Mouse (Mus musculus): ENCODE results near the gene Fbxl15. TPM values are rescaled to one million over a fixed set of nuclear protein-coding genes. Genes with fewer than 3 reads are reported as not detected.

Fbxl15 gene
- total RNA-seq, 2 experiments from 2014 or later: 27.0 to 29.6 TPM

DNA sequence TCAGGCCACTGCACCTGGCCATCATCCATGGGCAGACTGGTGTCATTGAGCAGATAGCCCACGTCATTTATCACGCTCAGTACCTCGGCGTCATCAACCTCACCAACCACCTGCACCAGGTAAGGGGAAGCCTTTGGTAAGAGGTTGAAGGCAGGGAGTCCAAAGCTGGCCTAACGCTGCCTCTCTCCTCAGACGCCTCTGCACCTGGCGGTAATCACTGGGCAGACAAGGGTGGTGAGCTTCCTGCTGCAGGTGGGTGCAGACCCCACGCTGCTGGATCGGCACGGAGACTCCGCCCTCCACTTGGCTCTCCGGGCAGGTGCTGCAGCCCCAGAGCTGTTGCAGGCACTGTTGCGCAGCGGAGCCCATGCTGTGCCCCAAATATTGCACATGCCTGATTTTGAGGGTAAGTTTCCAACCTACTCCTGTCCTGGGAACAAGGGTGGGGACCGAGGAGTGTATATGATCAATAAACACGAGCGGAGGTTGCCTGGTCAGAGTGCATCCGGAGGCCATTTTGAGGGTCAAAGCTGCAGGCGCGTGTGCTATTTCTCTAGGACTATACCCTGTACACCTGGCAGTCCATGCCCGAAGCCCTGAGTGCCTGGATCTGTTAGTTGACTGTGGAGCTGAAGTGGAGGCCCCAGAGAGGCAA lies 18.2 kb upstream of the Fbxl15 start:
- peak in 1 of 2 experiments; percentile 13 for DNase-seq (ENCODE audit: extremely low spot score in 1 of 2, low spot score in 2 of 2)
- no peak for TF ChIP-seq CTCF (IDR thresholded peaks at IDR 0.05)
- Histone ChIP-seq H3K27ac (no peak overlapping the region), H3K4me3 (no peak overlapping the region)
- intact Hi-C loops (cut with DNase I): loop anchor here (2.0 kb wide), 2 partner anchors 19 to 175 kb away; partner anchors contain the start of gene Fbxl15

DNA sequence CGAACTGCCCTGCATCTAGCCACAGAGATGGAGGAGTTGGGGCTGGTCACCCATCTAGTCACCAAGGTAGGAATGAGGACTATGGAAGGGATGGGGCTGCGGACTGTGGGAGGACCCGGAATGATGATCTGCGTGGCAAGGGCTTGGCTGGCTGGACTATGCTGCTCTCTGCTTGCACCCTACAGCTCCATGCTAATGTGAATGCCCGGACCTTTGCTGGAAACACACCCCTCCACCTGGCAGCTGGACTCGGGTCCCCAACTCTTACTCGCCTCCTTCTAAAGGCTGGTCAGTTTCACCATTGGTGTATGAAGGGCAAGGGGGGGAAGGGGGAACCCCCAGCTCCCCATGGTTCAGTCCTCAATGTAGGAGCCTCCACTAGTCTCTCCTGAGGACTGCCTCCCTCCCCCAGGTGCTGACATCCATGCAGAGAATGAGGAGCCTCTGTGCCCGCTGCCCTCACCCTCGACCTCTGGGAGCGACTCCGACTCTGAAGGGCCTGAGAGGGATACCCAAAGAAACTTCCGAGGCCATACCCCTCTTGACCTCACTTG lies 17.6 kb upstream of the Fbxl15 start:
- H3K4me3 ChIP-seq: no peak overlapping the region
- DNase-seq (ENCODE audit: extremely low spot score in 1 of 2, low spot score in 2 of 2): no peak
- TF ChIP-seq CTCF (IDR thresholded peaks at IDR 0.05): no peak

DNA sequence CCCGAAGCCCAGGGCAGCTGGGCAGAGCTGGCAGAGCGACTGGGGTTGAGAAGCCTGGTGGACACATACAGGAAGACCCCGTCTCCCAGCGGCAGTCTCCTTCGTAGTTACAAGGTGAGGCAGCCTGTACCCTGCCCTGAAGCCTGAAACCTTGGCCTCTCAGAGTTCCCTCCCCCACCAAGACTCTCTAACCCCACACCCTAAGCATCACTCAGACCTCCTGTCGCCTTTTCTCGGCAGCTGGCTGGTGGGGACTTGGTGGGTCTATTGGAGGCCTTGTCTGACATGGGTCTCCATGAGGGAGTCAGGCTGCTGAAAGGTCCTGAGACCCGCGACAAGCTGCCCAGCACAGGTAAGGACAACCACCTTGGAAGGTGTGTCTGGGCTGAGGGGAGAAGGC lies 16.6 kb upstream of the Fbxl15 start:
- TF ChIP-seq CTCF (IDR thresholded peaks at IDR 0.05): no peak
- no peak for DNase-seq (ENCODE audit: extremely low spot score in 1 of 2, low spot score in 2 of 2)
- intact Hi-C loops (cut with DNase I): no loop called here
- no peak overlapping the region for H3K4me3 ChIP-seq
- no peak overlapping the region for H3K27ac ChIP-seq

More for the DNA sequence above, 17.6 kb upstream of the Fbxl15 start:
- no peak overlapping the region for H3K27ac ChIP-seq
- intact Hi-C loops (cut with DNase I): no loop called here

DNA sequence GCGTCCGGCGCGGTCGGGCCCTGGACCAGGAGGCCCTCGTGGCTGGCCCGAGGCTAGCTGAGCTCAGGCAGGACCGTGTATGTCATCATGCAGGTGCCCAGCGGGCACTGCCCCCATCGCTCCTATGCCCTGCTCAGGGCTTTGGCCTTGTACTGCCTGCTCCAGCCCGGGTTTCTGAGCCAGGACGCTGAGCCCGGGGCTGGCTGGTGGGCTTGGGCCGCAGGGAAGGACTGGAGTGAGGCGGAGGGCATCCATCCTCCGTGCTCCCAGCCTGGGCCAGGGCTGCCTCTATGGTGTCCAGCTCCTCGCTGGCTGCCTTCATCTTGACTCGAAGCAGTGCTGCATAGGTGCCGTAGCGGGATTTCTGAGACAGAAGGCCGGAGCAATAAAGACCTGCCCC lies 15.4 kb upstream of the Fbxl15 start:
- intact Hi-C loops (cut with DNase I): no loop called here
- no peak for DNase-seq (ENCODE audit: extremely low spot score in 1 of 2, low spot score in 2 of 2)
- H3K4me3 ChIP-seq: no peak overlapping the region
- H3K27ac ChIP-seq: no peak overlapping the region
- TF ChIP-seq CTCF (IDR thresholded peaks at IDR 0.05): no peak

DNA sequence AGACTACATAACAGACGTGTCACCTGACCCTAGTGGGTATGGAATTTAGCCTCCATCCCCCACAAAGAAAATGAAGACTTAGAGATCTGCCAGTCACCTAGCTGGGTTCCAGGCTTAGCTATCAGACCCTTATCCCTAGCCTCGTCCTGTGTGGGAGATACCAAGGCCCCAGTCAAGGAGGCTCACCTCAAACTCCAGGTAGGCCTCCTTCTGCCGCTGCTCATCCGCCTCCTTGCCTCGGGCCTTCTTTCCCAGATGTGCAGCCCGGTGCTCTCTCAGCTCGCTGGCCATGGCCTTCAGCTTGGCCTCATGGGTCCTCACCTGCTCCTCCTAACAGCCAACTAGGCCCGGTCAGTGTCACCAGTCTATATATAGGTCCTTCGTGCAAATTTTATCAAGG lies 14.9 kb upstream of the Fbxl15 start:
- no peak overlapping the region for H3K27ac ChIP-seq
- intact Hi-C loops (cut with DNase I): no loop called here
- TF ChIP-seq CTCF (IDR thresholded peaks at IDR 0.05): no peak
- no peak overlapping the region for H3K4me3 ChIP-seq
- DNase-seq (ENCODE audit: extremely low spot score in 1 of 2, low spot score in 2 of 2): no peak

DNA sequence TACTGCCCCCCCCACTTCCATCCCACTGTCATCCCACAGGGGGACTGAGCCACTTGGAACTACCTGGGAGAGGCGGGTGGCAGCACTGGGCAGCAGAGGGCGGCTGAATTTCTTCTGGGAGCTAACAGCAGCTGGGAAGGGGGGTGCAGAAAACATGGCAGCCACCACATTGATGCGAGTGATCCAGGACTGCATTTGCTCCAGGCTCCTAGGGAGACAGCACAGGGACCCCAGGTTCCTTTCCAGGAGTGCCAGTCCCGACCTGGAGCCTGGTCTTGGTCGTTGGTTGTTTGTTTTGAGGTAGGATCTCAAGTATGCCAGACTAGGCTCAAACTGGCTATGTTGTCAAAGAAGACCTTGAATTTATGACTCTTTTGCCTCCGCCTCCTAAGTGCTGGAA lies 14.4 kb upstream of the Fbxl15 start:
- no peak overlapping the region for H3K27ac ChIP-seq
- peak in 1 of 2 experiments; percentile 6 for DNase-seq (ENCODE audit: extremely low spot score in 1 of 2, low spot score in 2 of 2)
- H3K4me3 ChIP-seq: no peak overlapping the region
- intact Hi-C loops (cut with DNase I): no loop called here
- TF ChIP-seq CTCF (IDR thresholded peaks at IDR 0.05): no peak

DNA sequence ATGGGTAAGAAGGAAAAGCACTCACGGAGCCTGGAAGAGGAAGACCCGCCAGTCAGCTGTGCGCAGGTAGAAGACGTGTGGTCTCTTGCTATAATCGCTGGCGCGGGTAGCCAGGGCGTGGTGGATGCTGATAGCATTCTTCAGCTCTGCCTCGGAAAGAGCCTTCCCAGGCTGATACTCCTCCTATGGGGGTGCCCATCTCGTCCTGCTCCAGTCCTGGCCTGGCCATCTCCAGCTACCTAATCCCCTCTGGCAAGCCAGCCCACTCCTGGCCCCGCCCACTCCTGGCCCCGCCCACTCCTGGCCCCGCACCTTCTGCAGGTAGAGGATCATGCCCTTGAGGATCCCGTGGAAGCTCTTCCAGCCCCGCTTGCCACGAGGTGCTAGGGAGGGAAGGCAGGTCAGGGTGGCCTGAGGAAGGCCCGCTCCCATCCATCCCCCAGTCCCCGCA lies 13.8 kb upstream of the Fbxl15 start:
- DNase-seq (ENCODE audit: extremely low spot score in 1 of 2, low spot score in 2 of 2): peak in 1 of 2 experiments; percentile 16
- intact Hi-C loops (cut with DNase I): no loop called here
- H3K27ac ChIP-seq: no peak overlapping the region
- no peak for TF ChIP-seq CTCF (IDR thresholded peaks at IDR 0.05)
- no peak overlapping the region for H3K4me3 ChIP-seq

DNA sequence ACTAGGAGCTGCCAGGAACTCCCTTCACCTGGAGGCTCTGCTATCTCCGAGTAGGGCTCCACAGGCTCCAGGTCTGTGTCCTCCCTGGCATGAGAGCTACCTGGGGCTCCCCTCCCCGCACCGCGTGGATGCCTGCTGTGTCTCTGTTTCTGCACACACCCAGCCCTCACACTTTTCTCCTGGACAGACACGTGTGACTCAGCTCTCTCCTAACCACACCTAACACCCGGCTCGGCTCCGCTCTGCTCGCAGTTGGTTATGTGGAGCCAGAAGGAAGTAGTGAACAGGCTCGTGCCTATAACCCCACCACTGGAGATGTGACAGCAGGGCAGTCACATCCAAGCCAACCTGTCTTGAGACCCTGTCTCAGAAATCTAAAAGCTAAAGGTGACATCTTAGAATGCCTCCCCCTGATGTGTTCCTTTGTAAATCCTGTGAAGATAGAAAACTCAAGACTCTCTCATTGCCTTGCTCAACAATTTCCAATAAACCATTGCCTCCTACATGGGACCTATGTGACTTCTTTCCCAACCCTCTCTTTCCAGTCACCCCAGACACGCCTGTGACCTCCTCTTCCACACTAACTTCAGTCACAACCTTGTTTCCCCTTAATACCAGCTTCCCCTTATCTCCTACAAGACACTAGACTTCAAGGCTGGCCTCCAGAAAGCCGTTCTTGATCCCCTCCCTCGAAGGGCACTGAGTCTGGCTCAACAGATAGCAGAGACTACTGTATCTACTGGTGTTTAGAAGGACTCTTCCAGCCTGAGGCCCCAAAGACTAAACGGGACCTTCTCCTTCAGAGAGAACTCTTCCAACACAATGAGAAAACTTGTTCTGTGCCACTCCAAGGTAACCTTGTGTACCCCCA lies 12.9 kb upstream of the Fbxl15 start:
- intact Hi-C loops (cut with DNase I): no loop called here
- peak; percentile 16 to 25 for DNase-seq (ENCODE audit: extremely low spot score in 1 of 2, low spot score in 2 of 2)
- no peak overlapping the region for H3K27ac ChIP-seq
- no peak for TF ChIP-seq CTCF (IDR thresholded peaks at IDR 0.05)
- H3K4me3 ChIP-seq: no peak overlapping the region

DNA sequence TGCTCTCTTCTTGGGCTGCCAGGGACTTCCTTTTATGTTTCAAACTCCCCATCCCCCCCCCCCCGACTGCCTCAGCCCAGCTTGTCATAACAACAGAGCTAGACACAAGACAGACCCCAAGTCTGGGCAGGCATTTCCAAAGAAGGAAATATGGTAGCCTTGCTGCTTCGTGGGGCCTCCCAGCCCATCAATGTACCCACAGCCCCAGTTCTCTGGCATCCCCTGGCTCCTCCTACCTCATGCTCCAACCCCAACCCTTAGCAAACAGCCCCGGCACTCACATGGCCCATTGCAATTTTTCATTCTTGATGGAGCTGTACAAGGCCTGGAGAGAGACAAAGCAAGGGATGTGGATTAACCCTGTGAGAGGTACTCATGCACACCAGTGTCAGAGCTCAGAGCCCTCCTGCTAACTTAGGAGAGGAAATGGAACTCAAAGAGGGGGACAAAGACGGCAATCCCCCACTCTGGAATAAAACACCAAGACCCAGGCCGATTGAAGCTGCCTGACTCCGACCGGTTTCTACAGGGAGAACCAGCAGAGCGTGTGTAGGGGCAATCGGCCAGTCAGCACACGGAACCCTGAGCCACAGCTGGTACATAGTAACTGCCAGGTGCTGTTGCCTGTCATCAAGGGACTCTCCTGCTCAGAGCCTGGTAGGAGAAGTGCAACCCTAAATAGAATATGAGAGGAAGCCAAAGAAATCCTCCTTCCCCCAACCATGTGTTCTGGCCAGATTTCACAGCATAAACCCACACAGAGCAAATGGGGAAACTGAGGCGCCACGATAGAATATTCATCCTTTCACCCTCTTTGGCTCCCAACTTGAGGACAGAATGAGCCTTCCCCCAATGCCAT lies 12.0 kb upstream of the Fbxl15 start:
- TF ChIP-seq CTCF (IDR thresholded peaks at IDR 0.05): no peak
- H3K27ac ChIP-seq: peak overlapping the region; percentile 51; the same call in 1 of the 2 replicates
- intact Hi-C loops (cut with DNase I): no loop called here

DNA sequence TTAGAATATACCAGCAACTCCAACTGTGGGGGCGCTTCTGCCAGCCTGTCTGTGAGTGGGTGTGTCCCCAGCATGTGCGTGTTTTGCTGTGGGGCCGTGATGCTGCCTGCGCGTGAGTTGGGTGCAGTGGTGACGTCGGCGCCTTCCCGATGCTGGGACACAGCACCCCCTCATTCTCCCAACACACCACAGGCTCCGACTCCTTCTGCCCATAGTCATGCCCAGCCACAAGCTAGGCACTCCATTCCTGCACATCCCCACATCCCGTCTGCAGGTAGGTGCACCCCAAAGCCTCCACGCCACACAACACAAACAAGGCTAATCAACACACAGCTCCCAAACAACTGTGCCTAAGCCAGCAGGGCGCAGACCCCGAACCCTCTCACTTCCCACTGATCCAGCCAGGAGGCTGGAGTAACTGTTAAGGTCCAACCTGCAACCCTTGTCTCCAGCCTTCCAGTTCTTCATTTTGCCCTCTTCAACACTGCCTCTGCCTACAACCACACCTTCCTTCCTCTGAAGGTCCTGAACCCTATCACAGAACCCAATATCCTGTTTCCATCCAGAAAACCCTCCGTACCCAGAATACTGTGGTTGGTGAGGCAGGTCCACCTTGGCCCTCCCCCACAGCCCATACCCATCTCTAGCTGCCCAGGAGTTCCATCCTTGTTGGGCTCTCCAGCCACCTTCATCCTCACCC lies 11.0 kb upstream of the Fbxl15 start:
- Histone ChIP-seq H3K4me3 (peak overlapping the region; percentile 56), H3K27ac (peak overlapping the region; percentile 94)
- no peak for TF ChIP-seq CTCF (IDR thresholded peaks at IDR 0.05)
- peak; percentile 79 for DNase-seq (ENCODE audit: extremely low spot score in 1 of 2, low spot score in 2 of 2)
- intact Hi-C loops (cut with DNase I): no loop called here

More for the DNA sequence above, 12.0 kb upstream of the Fbxl15 start:
- peak; percentile 8 to 22 for DNase-seq (ENCODE audit: extremely low spot score in 1 of 2, low spot score in 2 of 2)
- H3K4me3 ChIP-seq: peak overlapping the region; percentile 56

DNA sequence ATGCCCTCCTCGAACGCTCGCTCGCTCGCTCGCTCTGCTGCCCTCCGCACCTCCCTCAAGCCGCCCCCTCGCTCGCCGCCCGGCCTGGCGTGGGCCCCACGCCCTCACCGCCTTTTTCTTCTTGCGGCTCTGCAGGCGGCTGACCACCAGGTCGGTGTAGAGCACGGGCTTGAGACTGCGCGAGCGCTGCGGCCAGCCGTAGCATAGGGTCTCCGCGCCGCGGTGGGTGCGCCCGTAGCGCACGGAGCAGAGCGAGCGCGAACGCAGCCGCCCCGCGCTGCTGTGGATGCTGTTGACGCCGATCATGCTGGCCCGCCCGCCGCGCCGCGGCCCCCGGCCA lies 10.5 kb upstream of the Fbxl15 start:
- H3K27ac ChIP-seq: peak overlapping the region; percentile 94
- intact Hi-C loops (cut with DNase I): no loop called here
- H3K4me3 ChIP-seq: peak overlapping the region; percentile 56
- no peak for TF ChIP-seq CTCF (IDR thresholded peaks at IDR 0.05)
- DNase-seq (ENCODE audit: extremely low spot score in 1 of 2, low spot score in 2 of 2): no peak

All from left cerebral cortex, adult 2 months (tissue).